Comparison of ENCODE assay signal across 8 mouse cellular contexts in genomic region chr14:41008138-41008537, GRCm38 (mm10). TPM values are rescaled to one million over a fixed set of nuclear protein-coding genes. Genes with fewer than 3 reads are reported as not detected.
DNase-seq lines count a peak whose midpoint lies in the region; ATAC-seq and TF ChIP-seq lines count a peak whose summit lies in the region.

No protein-coding gene starts in this region.

- H3K27ac ChIP-seq in layer of hippocampus, adult 2 months, result peak overlapping the region; percentile 79
- peak overlapping the region; percentile 63 for H3K27ac ChIP-seq in embryonic facial prominence, embryonic 15.5 days (replicated peaks)
- peak overlapping the region; percentile 70 for H3K27ac ChIP-seq in kidney, postnatal 0 days
- H3K27ac ChIP-seq in midbrain, embryonic 13.5 days, result no peak overlapping the region

- no peak for DNase-seq in layer of hippocampus, adult 2 months (ENCODE audit: low spot score in 2 of 2)
- DNase-seq in layer of hippocampus, adult 9-11 months, result no peak
- peak; percentile 39 for DNase-seq in kidney, postnatal 0 days (ENCODE audit: low spot score)
- DNase-seq in thymus, postnatal 0 days (ENCODE audit: low spot score), result no peak
- DNase-seq in cerebellum, adult 9-11 months, result no peak
- no peak for DNase-seq in frontal cortex, postnatal 36 days (ENCODE audit: low spot score in 2 of 2)

- H3K36me3 ChIP-seq in embryonic facial prominence, embryonic 15.5 days, result no peaks in the 10 kb centered on the region
- no peaks in the 10 kb centered on the region for H3K36me3 ChIP-seq in kidney, postnatal 0 days (ENCODE audit: insufficient read depth, low read length)
- no peaks in the 10 kb centered on the region for H3K36me3 ChIP-seq in midbrain, embryonic 13.5 days

- H3K4me2 ChIP-seq in embryonic facial prominence, embryonic 15.5 days (replicated peaks), result peak overlapping the region; percentile 15; the same call in 1 of the 2 replicates
- H3K4me2 ChIP-seq in kidney, postnatal 0 days (ENCODE audit: low read length), result no peak overlapping the region
- no peak overlapping the region for H3K4me2 ChIP-seq in midbrain, embryonic 13.5 days (replicated peaks)

- WGBS in embryonic facial prominence, embryonic 15.5 days, result 22% methylated on average over 2 of the region's 2 CpGs
- WGBS in kidney, postnatal 0 days, result 39% methylated on average over 2 of the region's 2 CpGs
- 63% methylated on average over 2 of the region's 2 CpGs for WGBS in midbrain, embryonic 13.5 days

- H3K4me3 ChIP-seq in layer of hippocampus, adult 2 months, result no peak overlapping the region
- peak overlapping the region; percentile 20 for H3K4me3 ChIP-seq in embryonic facial prominence, embryonic 15.5 days (replicated peaks)
- no peak overlapping the region for H3K4me3 ChIP-seq in kidney, postnatal 0 days (replicated peaks; ENCODE audit: low read depth, low read length)
- H3K4me3 ChIP-seq in midbrain, embryonic 13.5 days (replicated peaks), result no peak overlapping the region

- no peaks in the 10 kb centered on the region for H3K27me3 ChIP-seq in embryonic facial prominence, embryonic 15.5 days
- no peaks in the 10 kb centered on the region for H3K27me3 ChIP-seq in kidney, postnatal 0 days (ENCODE audit: insufficient read depth, low read length)
- H3K27me3 ChIP-seq in midbrain, embryonic 13.5 days, result no peaks in the 10 kb centered on the region; the same call in 1 of the 2 replicates

- no peak for TF ChIP-seq CTCF in layer of hippocampus, adult 2 months (conservative IDR thresholded peaks at IDR 0.05)
- no peak for TF ChIP-seq CTCF in kidney, postnatal 0 days (IDR thresholded peaks at IDR 0.05; ENCODE audit: low read depth)

- no peak overlapping the region for H3K9ac ChIP-seq in embryonic facial prominence, embryonic 15.5 days
- 0 out of 2 replicates have a peak overlapping the region, but pooled peaks have one; percentile 8 for H3K9ac ChIP-seq in kidney, postnatal 0 days (ENCODE audit: low read depth, low read length)
- no peak overlapping the region for H3K9ac ChIP-seq in midbrain, embryonic 13.5 days (replicated peaks)

- H3K4me1 ChIP-seq in embryonic facial prominence, embryonic 15.5 days, result peaks cover 41% of the 10 kb centered on the region
- peaks cover 16% of the 10 kb centered on the region for H3K4me1 ChIP-seq in kidney, postnatal 0 days (replicated peaks; ENCODE audit: insufficient read depth, low read length)
- peaks cover 32% of the 10 kb centered on the region for H3K4me1 ChIP-seq in midbrain, embryonic 13.5 days (replicated peaks)

- peak; percentile 72 for ATAC-seq in embryonic facial prominence, embryonic 15.5 days (ENCODE audit: insufficient number of reproducible peaks, low FRiP score, low TSS enrichment, low read depth)
- ATAC-seq in kidney, postnatal 0 days (replicated peaks; ENCODE audit: low FRiP score, low read depth), result peak; percentile 74
- 0 out of 2 replicates have a peak, but pooled peaks have one; percentile 44 for ATAC-seq in midbrain, embryonic 13.5 days

- no peaks in the 10 kb centered on the region for H3K9me3 ChIP-seq in embryonic facial prominence, embryonic 15.5 days (replicated peaks)
- H3K9me3 ChIP-seq in kidney, postnatal 0 days (replicated peaks; ENCODE audit: low read length), result no peaks in the 10 kb centered on the region
- no peaks in the 10 kb centered on the region for H3K9me3 ChIP-seq in midbrain, embryonic 13.5 days

RNA-seq across cellular contexts. Expression of gene Fam213a, which starts 5.5 kb away (rescaled TPM):
- 100 to 1,000 TPM; 154 to 159 TPM for total RNA-seq in layer of hippocampus, adult 2 months (2021)
- 89.0 and 91.4 TPM in 2 replicates for polyA plus RNA-seq in embryonic facial prominence, embryonic 15.5 days (2015; fragmentation: Nextera tagmentation; extraction: Ambion mirVana)
- polyA plus RNA-seq in kidney, postnatal 0 days (2015; fragmentation: Nextera tagmentation; extraction: Ambion mirVana), result 80.5 and 94.7 TPM in 2 replicates
- polyA plus RNA-seq in midbrain, embryonic 13.5 days (2015; fragmentation: Nextera tagmentation; extraction: Ambion mirVana), result 66.9 and 67.2 TPM in 2 replicates
- 6.6 and 9.3 TPM in 2 replicates for polyA plus RNA-seq in thymus, postnatal 0 days (2015; fragmentation: Nextera tagmentation; extraction: Ambion mirVana)

RNA-seq across cellular contexts. Expression of gene Tspan14, which starts 41.5 kb away (rescaled TPM):
- 10 to 100 TPM; 27.0 to 30.0 TPM for total RNA-seq in layer of hippocampus, adult 2 months (2021)
- 84.7 and 86.6 TPM in 2 replicates for polyA plus RNA-seq in embryonic facial prominence, embryonic 15.5 days (2015; fragmentation: Nextera tagmentation; extraction: Ambion mirVana)
- 93.4 and 102 TPM in 2 replicates for polyA plus RNA-seq in kidney, postnatal 0 days (2015; fragmentation: Nextera tagmentation; extraction: Ambion mirVana)
- polyA plus RNA-seq in midbrain, embryonic 13.5 days (2015; fragmentation: Nextera tagmentation; extraction: Ambion mirVana), result 79.7 and 80.4 TPM in 2 replicates
- polyA plus RNA-seq in thymus, postnatal 0 days (2015; fragmentation: Nextera tagmentation; extraction: Ambion mirVana), result 58.5 and 65.0 TPM in 2 replicates
